24 mouse cellular contexts compared by ENCODE assay signal in the genomic region with DNA sequence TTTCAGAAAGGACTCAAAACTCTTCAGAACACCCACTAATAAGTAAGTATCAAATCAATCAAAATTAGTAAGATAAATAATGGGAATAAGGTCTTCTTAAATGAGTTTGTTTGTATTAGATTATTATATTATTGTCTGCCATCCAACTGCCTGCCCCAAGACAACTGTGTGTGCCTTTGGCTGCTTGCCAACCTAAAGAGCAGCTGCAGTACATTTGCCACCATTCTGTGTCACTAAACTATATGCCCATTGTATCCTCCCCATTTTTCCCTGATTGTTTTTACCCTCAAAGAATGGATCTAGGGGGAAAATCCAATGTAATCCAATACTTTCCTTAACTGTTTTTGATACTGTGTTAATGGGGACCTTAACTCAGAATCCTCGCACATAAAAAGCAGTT. TPM values are rescaled to one million over a fixed set of nuclear protein-coding genes. Genes with fewer than 3 reads are reported as not detected.
DNase-seq lines count a peak whose midpoint lies in the region; ATAC-seq and TF ChIP-seq lines count a peak whose summit lies in the region.
"Had no signal": no experiment of that assay in that cellular context is flagged by ENCODE, and none has a peak within 500 bp of the region (broad histone marks: within the 10 kb centered on the region; RNA-seq: fewer than 3 reads in every experiment).

No protein-coding gene starts in this region.

- H3K4me1 ChIP-seq in hindbrain, embryonic 14.5 days (replicated peaks; ENCODE audit: control insufficient read depth, insufficient read depth, low read length): no peaks in the 10 kb centered on the region
- no peaks in the 10 kb centered on the region for H3K4me1 ChIP-seq in hindbrain, embryonic 11.5 days (replicated peaks; ENCODE audit: control insufficient read depth, insufficient read depth, low read length)
- H3K4me1 ChIP-seq in lung, embryonic 14.5 days (ENCODE audit: insufficient read depth): no peaks in the 10 kb centered on the region
- no peaks in the 10 kb centered on the region for H3K4me1 ChIP-seq in lung, postnatal 0 days (ENCODE audit: insufficient read depth, low read depth, low read length)
- H3K4me1 ChIP-seq: embryonic facial prominence, embryonic 12.5 days; heart, embryonic 10.5 days; hindbrain, embryonic 15.5 days had no signal

- no peak overlapping the region for H3K27ac ChIP-seq in hindbrain, embryonic 14.5 days
- no peak overlapping the region for H3K27ac ChIP-seq in hindbrain, embryonic 11.5 days (ENCODE audit: low read depth, low read length)
- H3K27ac ChIP-seq in lung, embryonic 14.5 days (ENCODE audit: low read depth): no peak overlapping the region
- H3K27ac ChIP-seq in lung, postnatal 0 days (ENCODE audit: low read length): no peak overlapping the region
- H3K27ac ChIP-seq: embryonic facial prominence, embryonic 12.5 days; forebrain, embryonic 15.5 days; heart, embryonic 10.5 days; hindbrain, embryonic 15.5 days had no signal

- DNase-seq in cerebellum, postnatal 10 days: peak; percentile 20 to 34
- no peak for DNase-seq in cerebellum, adult 8-10 months
- DNase-seq in hindbrain, embryonic 14.5 days (ENCODE audit: low spot score): no peak
- no peak for DNase-seq in hindbrain, embryonic 11.5 days (ENCODE audit: low spot score)
- DNase-seq in lung, embryonic 14.5 days: peak; percentile 46
- no peak for DNase-seq in lung, postnatal 0 days (ENCODE audit: low spot score)
- DNase-seq: adrenal gland, adult 8-10 months; adrenal gland, postnatal 36 days; B cell, adult 2 months; cerebellum, adult 11-12 months; cerebellum, adult 9-11 months; gastrocnemius, postnatal 10 days; heart, adult 18-20 months; heart, postnatal 10 days; heart, postnatal 4 days had no signal

- no peak for TF ChIP-seq POLR2A in myocyte (IDR thresholded peaks at IDR 0.05; ENCODE audit: insufficient read length, low read depth)

- H3K27me3 ChIP-seq in hindbrain, embryonic 14.5 days (ENCODE audit: control insufficient read depth, insufficient read depth, low read length): no peaks in the 10 kb centered on the region
- H3K27me3 ChIP-seq in hindbrain, embryonic 11.5 days (ENCODE audit: control insufficient read depth, insufficient read depth, low read length): no peaks in the 10 kb centered on the region
- no peaks in the 10 kb centered on the region for H3K27me3 ChIP-seq in lung, embryonic 14.5 days (ENCODE audit: insufficient read depth, low read length)
- H3K27me3 ChIP-seq in lung, postnatal 0 days (replicated peaks; ENCODE audit: insufficient read depth, low read length): no peaks in the 10 kb centered on the region
- H3K27me3 ChIP-seq in myocyte (ENCODE audit: control insufficient read depth, insufficient read depth, insufficient read length): no peaks in the 10 kb centered on the region
- H3K27me3 ChIP-seq: embryonic facial prominence, embryonic 12.5 days; forebrain, embryonic 15.5 days; hindbrain, embryonic 15.5 days had no signal

- H3ac ChIP-seq in myocyte (ENCODE audit: control insufficient read depth, insufficient read length): no peak overlapping the region

- no peak overlapping the region for H3K4me2 ChIP-seq in hindbrain, embryonic 14.5 days (replicated peaks)
- no peak overlapping the region for H3K4me2 ChIP-seq in hindbrain, embryonic 11.5 days (replicated peaks; ENCODE audit: low read depth, low read length)
- H3K4me2 ChIP-seq in lung, embryonic 14.5 days: no peak overlapping the region
- H3K4me2 ChIP-seq in lung, postnatal 0 days (replicated peaks; ENCODE audit: low read depth, low read length): no peak overlapping the region
- H3K4me2 ChIP-seq in myocyte (ENCODE audit: low read depth): no peak overlapping the region
- H3K4me2 ChIP-seq: embryonic facial prominence, embryonic 12.5 days; forebrain, embryonic 15.5 days; hindbrain, embryonic 15.5 days had no signal

- TF ChIP-seq CTCF in lung, embryonic 14.5 days (IDR thresholded peaks at IDR 0.05; ENCODE audit: low read depth): no peak
- TF ChIP-seq CTCF in lung, postnatal 0 days (IDR thresholded peaks at IDR 0.05): no peak

- H3K79me2 ChIP-seq in myocyte (ENCODE audit: control insufficient read depth, insufficient read depth): no peaks in the 10 kb centered on the region

- ATAC-seq in hindbrain, embryonic 14.5 days (ENCODE audit: low FRiP score): peak; percentile 52; the same call in 1 of the 2 replicates
- no peak for ATAC-seq in hindbrain, embryonic 11.5 days (ENCODE audit: low FRiP score)
- no peak for ATAC-seq in lung, embryonic 14.5 days (ENCODE audit: insufficient read depth)
- no peak for ATAC-seq in lung, postnatal 0 days
- ATAC-seq: CD4-positive, CD25-positive, alpha-beta regulatory T cell, adult 4 months; forebrain, embryonic 15.5 days; inflammation-experienced regulatory T-cells, adult 6 months had no signal

- TF ChIP-seq EP300 in lung, postnatal 0 days (IDR thresholded peaks at IDR 0.05): no peak

- no peaks in the 10 kb centered on the region for H3K36me3 ChIP-seq in hindbrain, embryonic 14.5 days (replicated peaks; ENCODE audit: control insufficient read depth, insufficient read depth)
- no peaks in the 10 kb centered on the region for H3K36me3 ChIP-seq in hindbrain, embryonic 11.5 days (ENCODE audit: control insufficient read depth, insufficient read depth, low read length)
- H3K36me3 ChIP-seq in lung, embryonic 14.5 days (ENCODE audit: insufficient read depth): no peaks in the 10 kb centered on the region
- H3K36me3 ChIP-seq in lung, postnatal 0 days (ENCODE audit: insufficient read depth, low read length): no peaks in the 10 kb centered on the region
- H3K36me3 ChIP-seq in myocyte (ENCODE audit: control insufficient read depth, insufficient read depth): no peaks in the 10 kb centered on the region
- H3K36me3 ChIP-seq: embryonic facial prominence, embryonic 12.5 days; forebrain, embryonic 15.5 days; G1E; heart, embryonic 10.5 days; hindbrain, embryonic 15.5 days had no signal

- no peak overlapping the region for H3K9ac ChIP-seq in hindbrain, embryonic 14.5 days
- H3K9ac ChIP-seq in hindbrain, embryonic 11.5 days (ENCODE audit: low read depth, low read length): no peak overlapping the region
- no peak overlapping the region for H3K9ac ChIP-seq in lung, embryonic 14.5 days
- H3K9ac ChIP-seq in lung, postnatal 0 days (replicated peaks; ENCODE audit: low read depth): no peak overlapping the region
- H3K9ac ChIP-seq: embryonic facial prominence, embryonic 12.5 days; forebrain, embryonic 15.5 days; hindbrain, embryonic 15.5 days had no signal

- H3K4me3 ChIP-seq in hindbrain, embryonic 14.5 days (replicated peaks; ENCODE audit: low read length): no peak overlapping the region
- no peak overlapping the region for H3K4me3 ChIP-seq in hindbrain, embryonic 11.5 days (ENCODE audit: low read depth, low read length)
- no peak overlapping the region for H3K4me3 ChIP-seq in lung, embryonic 14.5 days (ENCODE audit: low read depth, low read length)
- no peak overlapping the region for H3K4me3 ChIP-seq in lung, postnatal 0 days (ENCODE audit: low read depth, low read length)
- no peak overlapping the region for H3K4me3 ChIP-seq in myocyte
- H3K4me3 ChIP-seq: embryonic facial prominence, embryonic 12.5 days; forebrain, embryonic 15.5 days; heart, embryonic 10.5 days; hindbrain, embryonic 15.5 days had no signal

- 80% methylated on average over 1 of the region's 1 CpGs for WGBS in hindbrain, embryonic 14.5 days
- WGBS in hindbrain, embryonic 11.5 days: 94% methylated on average over 1 of the region's 1 CpGs
- 80% methylated on average over 1 of the region's 1 CpGs for WGBS in lung, embryonic 14.5 days
- WGBS in lung, postnatal 0 days: 92% methylated on average over 1 of the region's 1 CpGs

- no peaks in the 10 kb centered on the region for H3K9me3 ChIP-seq in hindbrain, embryonic 14.5 days (ENCODE audit: control insufficient read depth, low read length)
- no peaks in the 10 kb centered on the region for H3K9me3 ChIP-seq in hindbrain, embryonic 11.5 days (ENCODE audit: control insufficient read depth, low read length)
- no peaks in the 10 kb centered on the region for H3K9me3 ChIP-seq in lung, embryonic 14.5 days (ENCODE audit: low read depth, low read length)
- no peaks in the 10 kb centered on the region for H3K9me3 ChIP-seq in lung, postnatal 0 days (ENCODE audit: low read length)
- H3K9me3 ChIP-seq: embryonic facial prominence, embryonic 12.5 days; forebrain, embryonic 15.5 days; G1E; heart, embryonic 10.5 days; hindbrain, embryonic 15.5 days had no signal

TF ChIP-seq in myocyte, 11 proteins besides CTCF, POLR2A, EP300 and RAD21:
- no peak for TF ChIP-seq REST (IDR thresholded peaks at IDR 0.05; ENCODE audit: insufficient read depth, insufficient read length)
- peak in 2 of 3 experiments; percentile 63 to 71 for TF ChIP-seq MYOD1 (IDR thresholded peaks at IDR 0.05; ENCODE audit: control insufficient read depth in 1 of 3, insufficient read length in 2 of 3, low read depth in 2 of 3)
- peak in 2 of 3 experiments; percentile 9 to 50 for TF ChIP-seq MYOG (IDR thresholded peaks at IDR 0.05; ENCODE audit: control insufficient read depth in 1 of 3, insufficient read depth in 1 of 3, insufficient read length in 2 of 3, low read depth in 2 of 3)

RNA-seq across cellular contexts. Expression of gene Btla, which starts 18.6 kb away (rescaled TPM):
- polyA plus RNA-seq in hindbrain, embryonic 14.5 days (2014; fragmentation: Nextera tagmentation; extraction: Ambion mirVana): 0.10 TPM in 1 of 2 replicates, not detected in the other
- 0.49 and 0.73 TPM in 2 replicates for polyA plus RNA-seq in hindbrain, embryonic 11.5 days (2014; fragmentation: Nextera tagmentation; extraction: Ambion mirVana)
- 0.13 TPM in 1 of 2 replicates, not detected in the other for polyA plus RNA-seq in lung, embryonic 14.5 days (2014; fragmentation: Nextera tagmentation; extraction: Ambion mirVana)
- polyA plus RNA-seq in lung, postnatal 0 days (2015; fragmentation: Nextera tagmentation; extraction: Ambion mirVana): 0.13 and 0.19 TPM in 2 replicates
- 0.02 TPM for polyA plus RNA-seq in myocyte (2012; fragmentation: generic; extraction: Trizol)
- polyA plus RNA-seq: G1E; heart, embryonic 10.5 days; heart, embryonic 14.5 days had no signal

Comparison
In these comparisons a context has a peak if more than half of its experiments do, and no peak if none do; other contexts are left out.
1. DNase-seq: peak in cerebellum, postnatal 10 days (2 of 2) and lung, embryonic 14.5 days (single experiment); none in cerebellum, adult 8-10 months (single experiment), hindbrain, embryonic 14.5 days (single experiment), hindbrain, embryonic 11.5 days (single experiment) and lung, postnatal 0 days (single experiment).